Mouse (Mus musculus): ENCODE results near the gene Wdcp.
"Not testable (repeated sequence)": the region's sequence is repeated elsewhere in the genome, so short reads cannot be mapped to it uniquely, and the experiment has no call there.

Wdcp gene

GRCm38 (mm10) chr12:4842890-4843597 lies at the start of gene Wdcp:
Gene Wdcp (plus strand): TSS chr12:4843303.
- peak; percentile 89 for DNase-seq (ENCODE audit: low read depth)

GRCm38 (mm10) chr12:4793718-4794117 lies 49.4 kb upstream of the Wdcp start:
- DNase-seq (ENCODE audit: low read depth), result no peak

GRCm38 (mm10) chr12:4797471-4797870 lies 45.6 kb upstream of the Wdcp start:
- DNase-seq (ENCODE audit: low read depth), result not testable (repeated sequence)

- DNase-seq (ENCODE audit: low read depth), result no peak
Observed at GRCm38 (mm10) chr12:4811036-4811435, 32.1 kb upstream of the Wdcp start.

GRCm38 (mm10) chr12:4811705-4812104 lies 31.4 kb upstream of the Wdcp start:
- no peak for DNase-seq (ENCODE audit: low read depth)

- DNase-seq (ENCODE audit: low read depth), result no peak
Observed at GRCm38 (mm10) chr12:4813636-4814035, 29.5 kb upstream of the Wdcp start.

- DNase-seq (ENCODE audit: low read depth), result no peak
Observed at GRCm38 (mm10) chr12:4816680-4817360, 26.3 kb upstream of the Wdcp start.

- DNase-seq (ENCODE audit: low read depth), result peak; percentile 98
Observed at GRCm38 (mm10) chr12:4817361-4818101, 25.6 kb upstream of the Wdcp start, which contains the start of gene Sf3b6. Gene Sf3b6 (plus strand): TSS chr12:4817544.

- no peak for DNase-seq (ENCODE audit: low read depth)
Observed at GRCm38 (mm10) chr12:4827256-4827655, 15.8 kb upstream of the Wdcp start.

- DNase-seq (ENCODE audit: low read depth), result no peak
Observed at GRCm38 (mm10) chr12:4836959-4837358, 6.1 kb upstream of the Wdcp start.

GRCm38 (mm10) chr12:4840010-4840409 lies 3.1 kb upstream of the Wdcp start:
- no peak for DNase-seq (ENCODE audit: low read depth)

- DNase-seq (ENCODE audit: low read depth), result no peak
Observed at GRCm38 (mm10) chr12:4840741-4841140, 2.4 kb upstream of the Wdcp start.

- DNase-seq (ENCODE audit: low read depth), result no peak
Observed at GRCm38 (mm10) chr12:4841392-4841887, 1.7 kb upstream of the Wdcp start, which contains the start of gene Fkbp1b. Gene Fkbp1b (minus strand): TSS chr12:4841591.

- no peak for DNase-seq (ENCODE audit: low read depth)
Observed at GRCm38 (mm10) chr12:4842456-4842855, 647 bp upstream of the Wdcp start.

GRCm38 (mm10) chr12:4843741-4844140 lies 638 bp downstream of the Wdcp start:
- DNase-seq (ENCODE audit: low read depth), result no peak

- DNase-seq (ENCODE audit: low read depth), result no peak
Observed at GRCm38 (mm10) chr12:4856160-4856559, 13.1 kb downstream of the Wdcp start.

GRCm38 (mm10) chr12:4856834-4857233 lies 13.7 kb downstream of the Wdcp start:
- no peak for DNase-seq (ENCODE audit: low read depth)

GRCm38 (mm10) chr12:4859241-4859914 lies 16.3 kb downstream of the Wdcp start:
- DNase-seq (ENCODE audit: low read depth), result no peak

- DNase-seq (ENCODE audit: low read depth), result no peak
Observed at GRCm38 (mm10) chr12:4862672-4863071, 19.6 kb downstream of the Wdcp start.

GRCm38 (mm10) chr12:4863654-4864337 lies 20.7 kb downstream of the Wdcp start:
- DNase-seq (ENCODE audit: low read depth), result no peak

GRCm38 (mm10) chr12:4864338-4864690 lies 21.2 kb downstream of the Wdcp start:
- DNase-seq (ENCODE audit: low read depth), result no peak

All from c-Kit-positive CD71-positive TER-119-negative erythroid progenitor cells, embryonic 14.5 days (primary cell).